Mouse (Mus musculus): Measurements from ENCODE around the gene Daam1.

Gene Daam1

GRCm38 (mm10) chr12:71898666-71899520, 68.0 kb downstream of the Daam1 start:
- no peak for DNase-seq

- DNase-seq = no peak
Measured at GRCm38 (mm10) chr12:71899566-71899965, 68.7 kb downstream of the Daam1 start.

- DNase-seq = no peak
Measured at GRCm38 (mm10) chr12:71901211-71901610, 70.3 kb downstream of the Daam1 start.

GRCm38 (mm10) chr12:71901859-71902258, 71.0 kb downstream of the Daam1 start:
- DNase-seq = no peak

GRCm38 (mm10) chr12:71902317-71902716, 71.4 kb downstream of the Daam1 start:
- DNase-seq = no peak

- no peak for DNase-seq
Measured at GRCm38 (mm10) chr12:71903218-71903617, 72.3 kb downstream of the Daam1 start.

- no peak for DNase-seq
Measured at GRCm38 (mm10) chr12:71904310-71904709, 73.4 kb downstream of the Daam1 start.

GRCm38 (mm10) chr12:71904926-71905325, 74.0 kb downstream of the Daam1 start:
- DNase-seq = peak; percentile 52 to 65

GRCm38 (mm10) chr12:71905640-71906320, 74.9 kb downstream of the Daam1 start:
- no peak for DNase-seq

- peak; percentile 45 to 74 for DNase-seq
Measured at GRCm38 (mm10) chr12:71906582-71907267, 75.8 kb downstream of the Daam1 start.

- DNase-seq = no peak
Measured at GRCm38 (mm10) chr12:71908984-71909383, 78.1 kb downstream of the Daam1 start.

- DNase-seq = peak; percentile 35 to 43
Measured at GRCm38 (mm10) chr12:71910246-71910645, 79.4 kb downstream of the Daam1 start.

- DNase-seq = no peak
Measured at GRCm38 (mm10) chr12:71912262-71912661, 81.4 kb downstream of the Daam1 start.

GRCm38 (mm10) chr12:71919156-71919555, 88.3 kb downstream of the Daam1 start:
- DNase-seq = no peak

GRCm38 (mm10) chr12:71919962-71920361, 89.1 kb downstream of the Daam1 start:
- no peak for DNase-seq

GRCm38 (mm10) chr12:71922827-71923381, 92.0 kb downstream of the Daam1 start:
- no peak for DNase-seq

- DNase-seq = no peak
Measured at GRCm38 (mm10) chr12:71924978-71925529, 94.2 kb downstream of the Daam1 start.

- DNase-seq = no peak
Measured at GRCm38 (mm10) chr12:71925990-71926700, 95.3 kb downstream of the Daam1 start.

- DNase-seq = no peak
Measured at GRCm38 (mm10) chr12:71928092-71928491, 97.2 kb downstream of the Daam1 start.

- DNase-seq = no peak
Measured at GRCm38 (mm10) chr12:71929876-71930275, 99.0 kb downstream of the Daam1 start.

- DNase-seq = no peak
Measured at GRCm38 (mm10) chr12:71932433-71933386, 101.8 kb downstream of the Daam1 start.

All from cerebellum, postnatal 10 days (tissue).